Mouse (Mus musculus) liver, adult 2 months (tissue): ENCODE results near the gene Tnnt3. TPM values are rescaled to one million over a fixed set of nuclear protein-coding genes. Genes with fewer than 3 reads are reported as not detected.

ENCODE experiments used
- DNase-seq: peaks from one replicate; pipeline ENCODE4 v3.0.0-alpha.2; 2011; ENCODE audit warnings: low read depth, low spot score; ENCODE audit errors: extremely low read depth
- H3K27ac ChIP-seq: fragments of 200-500 bp; replicated peaks from 2 replicates; pipeline ENCODE4 v1.5.1; 2012; ENCODE audit warnings: low read depth, mild to moderate bottlenecking, control low read depth, inconsistent platforms, low read length; ENCODE audit not compliant: insufficient read depth
- H3K27me3 ChIP-seq: fragments of 200-500 bp; 2 replicates; pipeline ENCODE4 v1.6.1; 2012; ENCODE audit warnings: mild to moderate bottlenecking, moderate library complexity, low read length, inconsistent platforms; ENCODE audit not compliant: control insufficient read depth, insufficient read depth
- H3K36me3 ChIP-seq: fragments of 200-500 bp; 2 replicates; pipeline ENCODE4 v1.6.1; 2012; ENCODE audit warnings: low read length, inconsistent platforms; ENCODE audit not compliant: control insufficient read depth, insufficient read depth
- H3K4me1 ChIP-seq: fragments of 200-500 bp; 2 replicates; pipeline ENCODE4 v1.6.1; 2011; ENCODE audit warnings: low read length; ENCODE audit not compliant: control insufficient read depth, insufficient read depth
- H3K4me3 ChIP-seq: fragments of 200-500 bp; 2 replicates; pipeline ENCODE4 v1.5.1; 2011; ENCODE audit warnings: low read depth, mild to moderate bottlenecking, control low read depth, low read length, moderate library complexity; ENCODE audit not compliant: insufficient read depth
- H3K79me2 ChIP-seq: fragments of 200-500 bp; 2 replicates; pipeline ENCODE4 v1.6.1; 2012; ENCODE audit warnings: inconsistent platforms, mild to moderate bottlenecking, low read length, moderate library complexity; ENCODE audit not compliant: control insufficient read depth, insufficient read depth
- H3K9ac ChIP-seq: fragments of 200-500 bp; 2 replicates; pipeline ENCODE4 v1.6.1; 2012; ENCODE audit warnings: low read depth, mild to moderate bottlenecking, control low read depth, inconsistent platforms, low read length
- CTCF ChIP-seq: fragments of 200-500 bp; IDR thresholded peaks from 2 replicates; pipeline ENCODE4 v1.5.1; 2011; ENCODE audit warnings: low read depth, low read length, control low read depth
- POLR2A ChIP-seq: fragments of 200-500 bp; IDR thresholded peaks from 2 replicates; pipeline ENCODE4 v1.6.1; 2011; ENCODE audit warnings: low read length, control low read depth; ENCODE audit not compliant: insufficient read depth; ENCODE audit errors: extremely low read depth
- WGBS: fragments of 180-500 bp; shearing (Covaris S2); methylation state at CpG from one replicate; pipeline ENCODE4 v1.1.7; 2018; 5-methylcytosine and 5-hydroxymethylcytosine counted together
- polyA plus RNA-seq: library from polyadenylated mRNA; depleted of rRNA; stranded (reverse); fragments of >200 nt; gene quantifications from 2 replicates; pipeline ENCODE4 v1.2.3, GENCODE M21; 2012; rRNA removed
- total RNA-seq: library from RNA; depleted of rRNA; stranded (reverse); fragments of >200 nt; gene quantifications from 2 replicates; pipeline ENCODE4 v1.2.3, GENCODE M21; 2014; rRNA removed

Tnnt3 gene
- total and polyA plus RNA-seq, 2 experiments: 6.4 TPM; not detected in 1

DNA sequence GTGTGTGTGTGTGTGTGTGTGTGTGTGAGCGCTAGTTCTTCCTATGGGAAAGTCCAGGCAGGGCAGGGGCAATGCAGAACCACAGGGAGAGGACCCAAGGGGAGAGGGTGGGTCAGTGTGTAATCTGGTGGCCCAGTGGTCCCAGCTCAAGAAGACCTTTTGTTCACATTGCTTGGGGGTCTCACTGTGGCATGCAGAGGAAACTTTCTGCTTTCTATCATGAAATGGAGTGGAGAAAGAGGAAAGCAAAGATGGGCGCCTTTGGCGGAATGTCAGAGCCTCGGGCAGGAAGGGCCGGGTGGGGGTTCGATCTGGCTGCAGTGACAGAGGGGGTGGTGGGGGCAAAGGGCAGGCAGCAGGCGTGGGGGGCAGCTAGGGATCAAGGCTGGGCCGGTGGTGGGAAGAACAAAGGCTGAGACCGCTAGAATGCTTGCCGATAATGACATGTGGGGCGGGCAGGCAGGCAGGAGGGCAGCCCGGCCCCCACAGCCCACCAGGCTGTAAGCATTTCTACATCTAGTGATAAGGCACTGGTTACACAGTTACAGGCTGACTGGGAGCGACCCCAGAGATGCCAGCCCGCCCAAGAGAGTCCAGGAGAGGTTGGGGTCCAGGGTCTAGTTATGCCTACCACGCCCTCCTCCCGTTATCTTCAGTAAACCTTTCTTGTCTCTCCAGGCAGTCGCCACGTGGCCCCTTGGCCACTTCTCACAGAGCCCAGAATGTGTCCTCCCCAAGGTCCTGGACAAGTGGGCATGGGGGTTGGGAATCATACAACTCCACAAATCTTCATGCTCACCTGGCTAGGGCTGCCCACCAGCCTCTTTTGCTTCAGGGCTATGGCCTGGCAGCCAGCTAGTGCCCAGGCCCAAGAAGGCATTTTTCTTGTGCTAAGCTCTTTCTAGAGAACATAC, 62.6 kb downstream of the Tnnt3 start:
- Histone ChIP-seq H3K9ac (no peak overlapping the region), H3K36me3 (no peaks in the 10 kb centered on the region), H3K27ac (no peak overlapping the region), H3K79me2 (no peaks in the 10 kb centered on the region), H3K4me3 (no peak overlapping the region), H3K27me3 (no peaks in the 10 kb centered on the region), H3K4me1 (no peaks in the 10 kb centered on the region)
- no peak for DNase-seq
- 64% methylated on average over 18 of the region's 18 CpGs for WGBS
- no peak for TF ChIP-seq POLR2A

DNA sequence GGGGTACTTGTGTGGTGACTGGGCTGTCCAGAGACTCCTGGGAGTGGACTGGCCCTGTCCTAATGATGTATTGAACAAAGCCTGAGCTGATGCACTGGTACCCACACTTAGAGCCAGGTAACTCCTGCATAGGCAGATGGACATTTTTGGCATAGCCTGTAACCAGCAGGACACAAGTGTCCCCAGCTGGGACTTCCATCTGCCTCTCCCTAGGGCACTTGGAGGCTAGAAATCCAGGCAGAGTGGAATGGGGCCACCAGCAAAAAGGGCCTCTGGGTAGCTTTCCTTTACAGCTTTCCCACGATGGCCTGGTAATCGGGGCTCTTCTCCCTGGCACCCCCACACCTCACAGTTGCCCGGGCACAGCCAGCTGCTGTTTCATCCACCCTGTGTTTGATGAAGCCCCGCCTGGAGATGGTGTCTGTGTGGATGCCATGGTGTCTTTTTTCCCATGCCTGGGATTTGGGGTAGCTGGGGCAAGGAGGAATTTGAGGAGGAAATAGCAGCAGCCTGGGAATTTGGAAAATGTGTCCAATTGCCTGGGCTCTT, 63.3 kb downstream of the Tnnt3 start:
- H3K27ac ChIP-seq: no peak overlapping the region
- 86% methylated on average over 4 of the region's 4 CpGs for WGBS
- H3K9ac ChIP-seq: no peak overlapping the region

DNA sequence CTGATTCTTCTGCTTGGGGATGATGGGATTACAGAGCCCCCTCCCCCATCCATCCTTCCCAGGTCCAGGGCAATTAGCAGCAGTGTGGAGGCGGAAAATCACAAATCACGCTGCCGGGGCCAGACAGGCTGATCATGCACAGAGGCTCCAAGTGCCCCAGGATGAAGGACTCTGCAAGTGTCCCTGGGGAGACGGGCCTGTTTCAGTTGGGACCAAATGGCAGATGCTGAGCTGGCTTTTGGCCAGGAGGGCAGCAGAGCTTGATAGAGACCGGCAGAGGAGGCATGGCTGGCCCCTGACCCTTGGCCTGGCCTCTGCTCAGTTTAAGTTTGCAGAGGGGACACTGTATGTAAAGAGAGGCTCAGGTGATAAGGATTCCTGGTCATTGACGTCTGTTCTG, 64.5 kb downstream of the Tnnt3 start:
- Histone ChIP-seq H3K9ac (no peak overlapping the region), H3K27ac (no peak overlapping the region), H3K27me3 (no peaks in the 10 kb centered on the region), H3K4me3 (no peak overlapping the region), H3K36me3 (no peaks in the 10 kb centered on the region), H3K79me2 (no peaks in the 10 kb centered on the region), H3K4me1 (no peaks in the 10 kb centered on the region)
- 64% methylated on average over 6 of the region's 6 CpGs for WGBS
- TF ChIP-seq CTCF (no peak), POLR2A (no peak)
- DNase-seq: no peak

More for the DNA sequence above, 63.3 kb downstream of the Tnnt3 start:
- H3K79me2 ChIP-seq: no peaks in the 10 kb centered on the region
- H3K4me3 ChIP-seq: no peak overlapping the region
- no peaks in the 10 kb centered on the region for H3K36me3 ChIP-seq
- TF ChIP-seq CTCF (no peak), POLR2A (no peak)
- no peaks in the 10 kb centered on the region for H3K4me1 ChIP-seq
- no peak for DNase-seq
- H3K27me3 ChIP-seq: no peaks in the 10 kb centered on the region

DNA sequence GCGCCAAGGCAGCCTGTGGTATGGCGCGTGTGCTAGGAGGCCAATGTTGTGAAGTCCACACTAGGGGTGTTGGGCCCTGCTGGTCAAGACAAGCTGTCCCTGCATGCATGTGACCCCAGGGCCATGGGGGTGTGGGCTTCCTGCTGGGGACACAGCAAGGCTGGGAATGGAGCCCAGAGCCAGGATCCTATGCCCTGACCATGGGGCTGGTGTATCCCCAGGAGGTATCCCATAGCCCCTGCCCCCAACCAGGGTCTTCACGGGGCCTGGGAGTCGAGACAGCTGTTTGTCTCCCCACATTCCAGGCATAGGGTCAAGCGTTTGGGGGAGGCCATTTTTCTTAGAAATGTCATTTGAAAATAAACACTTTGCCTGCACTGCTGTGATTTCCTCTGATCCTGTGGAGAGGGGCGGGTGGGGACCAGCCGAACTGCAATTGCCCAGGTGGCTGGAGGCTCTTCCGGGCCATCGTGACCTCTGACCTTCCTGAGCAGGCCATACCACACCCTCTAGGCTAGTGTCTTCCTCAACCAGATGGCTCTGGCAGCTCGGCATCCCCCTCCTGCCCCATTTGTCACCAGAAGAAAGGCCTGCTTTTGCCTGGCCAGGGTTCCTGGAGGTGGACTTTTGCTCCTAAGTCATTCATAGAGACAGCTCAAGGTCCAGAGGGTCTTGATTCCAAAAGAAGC, 66.5 kb downstream of the Tnnt3 start:
- no peak overlapping the region for H3K4me3 ChIP-seq
- H3K27ac ChIP-seq: no peak overlapping the region
- H3K27me3 ChIP-seq: no peaks in the 10 kb centered on the region
- H3K9ac ChIP-seq: no peak overlapping the region
- no peaks in the 10 kb centered on the region for H3K36me3 ChIP-seq
- TF ChIP-seq CTCF: no peak
- no peak for TF ChIP-seq POLR2A
- WGBS: 61% methylated on average over 11 of the region's 11 CpGs
- H3K4me1 ChIP-seq: no peaks in the 10 kb centered on the region
- H3K79me2 ChIP-seq: no peaks in the 10 kb centered on the region
- DNase-seq: no peak

Other genes starting within 250 kb of the Tnnt3 start
- not detected in 2 replicates for gene Gm2431, start 240.5 kb upstream of the Tnnt3 start, total RNA-seq
- gene Gm2431, start 240.5 kb upstream of the Tnnt3 start, polyA plus RNA-seq: not detected in 2 replicates
- not detected in 2 replicates for gene Gm4559, start 224.5 kb upstream of the Tnnt3 start, total RNA-seq
- not detected in 2 replicates for gene Gm4559, start 224.5 kb upstream of the Tnnt3 start, polyA plus RNA-seq
- gene Krtap5-1, start 201.7 kb upstream of the Tnnt3 start, total RNA-seq: not detected in 2 replicates
- gene Krtap5-1, start 201.7 kb upstream of the Tnnt3 start, polyA plus RNA-seq: not detected in 2 replicates
- gene Krtap5-4, start 195.3 kb upstream of the Tnnt3 start, total RNA-seq: not detected in 2 replicates
- not detected in 2 replicates for gene Krtap5-4, start 195.3 kb upstream of the Tnnt3 start, polyA plus RNA-seq
- 0.54 and 0.65 TPM in 2 replicates for gene Ifitm10, start 125.1 kb upstream of the Tnnt3 start, total RNA-seq
- gene Ifitm10, start 125.1 kb upstream of the Tnnt3 start, polyA plus RNA-seq: 0.71 and 1.00 TPM in 2 replicates
- 126 and 130 TPM in 2 replicates for gene Gm49369, start 116.2 kb upstream of the Tnnt3 start, total RNA-seq
- gene Gm49369, start 116.2 kb upstream of the Tnnt3 start, polyA plus RNA-seq: 0.38 TPM in 1 of 2 replicates, not detected in the other
- gene Ctsd, start 110.8 kb upstream of the Tnnt3 start, total RNA-seq: 215 and 244 TPM in 2 replicates
- gene Ctsd, start 110.8 kb upstream of the Tnnt3 start, polyA plus RNA-seq: 355 and 444 TPM in 2 replicates
- not detected in 2 replicates for gene Syt8, start 64.0 kb upstream of the Tnnt3 start, total RNA-seq
- gene Syt8, start 64.0 kb upstream of the Tnnt3 start, polyA plus RNA-seq: not detected in 2 replicates
- 10.1 TPM in 1 of 2 replicates, not detected in the other for gene Tnni2, start 57.0 kb upstream of the Tnnt3 start, total RNA-seq
- gene Tnni2, start 57.0 kb upstream of the Tnnt3 start, polyA plus RNA-seq: not detected in 2 replicates
- gene Lsp1, start 38.0 kb upstream of the Tnnt3 start, total RNA-seq: 1.4 and 1.8 TPM in 2 replicates
- gene Lsp1, start 38.0 kb upstream of the Tnnt3 start, polyA plus RNA-seq: 3.1 and 6.0 TPM in 2 replicates
- gene Mrpl23, start 33.9 kb downstream of the Tnnt3 start, total RNA-seq: 45.0 and 54.8 TPM in 2 replicates
- 7.6 and 9.0 TPM in 2 replicates for gene Mrpl23, start 33.9 kb downstream of the Tnnt3 start, polyA plus RNA-seq
- gene Igf2, start 168.0 kb downstream of the Tnnt3 start, total RNA-seq: 0.20 and 0.37 TPM in 2 replicates
- 1.2 and 1.3 TPM in 2 replicates for gene Igf2, start 168.0 kb downstream of the Tnnt3 start, polyA plus RNA-seq
- not detected in 2 replicates for gene Gm49394, start 171.1 kb downstream of the Tnnt3 start, total RNA-seq
- not detected in 2 replicates for gene Gm49394, start 171.1 kb downstream of the Tnnt3 start, polyA plus RNA-seq
- not detected in 2 replicates for gene Ins2, start 244.5 kb downstream of the Tnnt3 start, total RNA-seq
- gene Ins2, start 244.5 kb downstream of the Tnnt3 start, polyA plus RNA-seq: not detected in 2 replicates